Mouse (Mus musculus) cerebellum, adult 8-10 months (tissue): ENCODE data around the gene Fgf7.

Experiments used
- DNase-seq: peaks from one replicate; pipeline ENCODE4 v3.0.0; 2022

Gene Fgf7

GRCm38 (mm10) chr2:126034379-126035005 is at the start of gene Fgf7:
Gene Fgf7 (plus strand): TSS chr2:126034658.
- no peak for DNase-seq

- no peak for DNase-seq
Observed at GRCm38 (mm10) chr2:126002291-126002690, 32.2 kb upstream of the Fgf7 start.

- DNase-seq, result peak; percentile 18
Observed at GRCm38 (mm10) chr2:126006088-126006487, 28.4 kb upstream of the Fgf7 start.

GRCm38 (mm10) chr2:126006742-126007141 is 27.7 kb upstream of the Fgf7 start:
- no peak for DNase-seq

- no peak for DNase-seq
Observed at GRCm38 (mm10) chr2:126014989-126015710, 19.3 kb upstream of the Fgf7 start.

GRCm38 (mm10) chr2:126015763-126016473 is 18.5 kb upstream of the Fgf7 start:
- DNase-seq, result no peak

GRCm38 (mm10) chr2:126031186-126031900 is 3.1 kb upstream of the Fgf7 start:
- DNase-seq, result no peak

GRCm38 (mm10) chr2:126033114-126033972 is 1.1 kb upstream of the Fgf7 start:
- DNase-seq, result no peak

- DNase-seq, result no peak
Observed at GRCm38 (mm10) chr2:126035013-126035770, 734 bp downstream of the Fgf7 start.

GRCm38 (mm10) chr2:126036121-126036520 is 1.7 kb downstream of the Fgf7 start:
- no peak for DNase-seq

GRCm38 (mm10) chr2:126038221-126039000 is 4.0 kb downstream of the Fgf7 start:
- no peak for DNase-seq

- no peak for DNase-seq
Observed at GRCm38 (mm10) chr2:126039414-126039891, 5.0 kb downstream of the Fgf7 start.

- no peak for DNase-seq
Observed at GRCm38 (mm10) chr2:126040651-126041050, 6.2 kb downstream of the Fgf7 start.

- DNase-seq, result no peak
Observed at GRCm38 (mm10) chr2:126041237-126041636, 6.8 kb downstream of the Fgf7 start.

GRCm38 (mm10) chr2:126042674-126043073 is 8.2 kb downstream of the Fgf7 start:
- no peak for DNase-seq

GRCm38 (mm10) chr2:126045621-126046020 is 11.2 kb downstream of the Fgf7 start:
- no peak for DNase-seq

GRCm38 (mm10) chr2:126052749-126053557 is 18.5 kb downstream of the Fgf7 start:
- no peak for DNase-seq

- DNase-seq, result no peak
Observed at GRCm38 (mm10) chr2:126053657-126054056, 19.2 kb downstream of the Fgf7 start.

- DNase-seq, result no peak
Observed at GRCm38 (mm10) chr2:126060595-126060994, 26.1 kb downstream of the Fgf7 start.
